Mouse (Mus musculus) urinary bladder, adult 18-20 months (tissue): ENCODE measurements around the gene Aprt.
A peak's percentile ranks its signal among the peaks of the same experiment; 100 is the strongest.

ENCODE experiments used
- DNase-seq, 2 experiments: peaks; one replicate each; pipeline ENCODE4 v3.0.0; 2022; ENCODE audit warnings: low spot score in 2 of 2, mixed read lengths in 2 of 2

Aprt gene

GRCm38 (mm10) chr8:122564363-122565352 is 12.1 kb downstream of the Aprt start:
- no peak for DNase-seq

GRCm38 (mm10) chr8:122561199-122561598 is 15.5 kb downstream of the Aprt start:
- no peak for DNase-seq

DNA sequence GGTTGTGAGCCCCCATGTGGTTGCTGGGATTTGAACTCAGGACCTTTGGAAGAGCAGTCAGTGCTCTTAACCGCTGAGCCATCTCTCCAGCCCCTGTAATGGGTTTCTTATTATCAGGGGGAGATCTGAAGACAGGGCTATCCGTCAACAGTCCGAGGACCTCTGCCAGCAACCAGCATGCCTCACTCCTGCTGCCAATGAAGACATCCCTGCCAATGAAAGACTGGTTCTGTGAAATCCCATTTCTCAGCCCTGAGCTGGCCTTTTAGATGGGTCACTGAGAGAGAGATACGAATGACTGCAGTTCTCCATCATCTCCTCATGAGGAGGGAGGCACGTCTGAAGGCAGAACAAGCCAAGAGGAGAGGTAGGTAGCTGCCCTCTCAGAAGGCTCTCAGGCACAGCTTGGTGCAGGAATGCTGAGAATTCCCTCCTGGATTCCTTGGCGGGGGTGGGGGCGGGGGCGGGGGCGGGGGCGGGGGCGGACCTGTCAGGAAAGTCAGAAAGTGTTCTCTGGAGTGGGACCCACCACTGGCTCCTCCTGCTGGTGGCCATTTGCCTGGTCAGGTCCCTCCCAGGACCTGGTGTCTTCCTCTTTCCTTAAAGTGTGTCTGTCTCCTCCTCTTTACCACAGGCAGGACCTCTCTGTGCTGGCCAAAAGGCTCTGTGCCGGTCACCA is 17.9 kb downstream of the Aprt start:
- DNase-seq, result no peak

DNA sequence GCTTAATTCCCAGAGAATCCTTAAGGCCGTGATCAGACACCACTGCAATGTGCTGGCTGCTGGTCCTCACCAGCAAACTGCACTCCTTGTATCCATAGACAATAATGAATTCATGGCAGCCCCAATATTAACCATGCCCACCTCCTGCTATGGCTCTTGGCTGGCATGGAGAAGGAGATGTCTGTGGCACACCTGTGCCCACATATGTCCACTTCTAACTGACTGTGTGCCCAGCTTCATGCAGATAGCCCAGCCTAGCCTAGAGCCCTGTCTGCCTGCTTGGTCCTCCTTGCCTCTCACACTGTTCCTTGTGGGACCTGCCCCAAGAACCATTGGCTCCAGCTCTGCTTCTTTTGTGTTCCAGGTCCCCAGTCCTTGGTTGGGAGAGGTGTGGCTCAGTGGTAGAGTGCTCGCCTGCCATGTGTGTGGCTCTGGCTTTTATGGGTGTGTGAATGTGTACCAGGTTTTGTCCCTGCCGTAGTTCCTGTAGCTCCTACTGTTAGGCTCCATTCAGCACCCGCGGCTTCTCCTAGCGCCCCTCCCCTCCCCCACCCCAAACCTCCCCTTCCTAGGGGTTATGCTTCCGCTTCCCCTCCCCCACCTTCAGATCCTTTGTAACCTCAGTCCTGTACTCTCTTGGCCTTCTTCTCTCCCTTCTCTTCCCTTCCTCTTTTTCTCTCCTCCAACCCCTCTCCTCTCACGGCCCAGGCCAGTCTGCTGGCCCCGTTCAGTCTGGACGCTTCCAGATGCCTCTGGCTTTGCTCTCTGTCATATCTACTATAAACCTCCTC is 19.3 kb downstream of the Aprt start:
- DNase-seq, result no peak

GRCm38 (mm10) chr8:122556030-122557009 is 20.4 kb downstream of the Aprt start:
- DNase-seq, result no peak

- no peak for DNase-seq
Measured at GRCm38 (mm10) chr8:122554786-122555185, 21.9 kb downstream of the Aprt start.

DNA sequence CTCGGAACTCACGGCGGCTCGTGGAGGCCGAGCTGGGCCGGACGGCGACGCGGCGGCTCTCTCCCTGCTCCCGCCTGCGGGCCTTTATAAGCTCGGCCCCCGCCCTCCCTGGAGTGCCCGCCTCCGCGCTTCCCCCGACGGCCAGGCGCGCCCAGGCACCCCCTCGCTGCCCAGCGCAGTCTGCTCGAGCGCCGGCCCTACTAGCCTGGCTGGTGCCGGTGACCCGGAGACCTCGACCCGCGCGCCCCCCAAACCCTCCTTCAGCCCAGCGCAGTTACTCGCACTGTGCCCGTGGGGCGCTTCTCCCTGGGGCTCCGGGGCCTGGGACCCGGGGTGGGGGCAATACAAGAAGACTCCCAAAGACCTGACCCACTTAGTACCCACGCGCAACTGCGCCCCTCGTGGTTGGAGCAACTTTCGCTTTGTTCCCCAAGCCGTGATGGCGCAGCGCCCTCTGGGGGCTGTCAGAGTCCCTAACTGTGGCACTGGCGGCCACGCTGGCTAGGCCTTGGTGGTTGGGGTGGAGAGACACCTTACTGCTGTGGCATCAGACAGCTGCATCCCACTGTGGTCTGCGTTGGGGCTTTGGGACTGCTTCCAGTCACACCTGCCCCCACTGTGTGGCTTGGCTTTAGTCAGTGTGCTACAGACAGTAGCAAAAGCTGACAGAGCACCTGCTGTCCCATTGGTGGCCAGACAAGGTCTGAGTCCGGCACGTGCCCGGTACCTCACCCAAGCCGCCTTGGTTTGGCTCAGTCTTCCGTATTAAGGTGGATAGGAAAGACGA is 25.3 kb downstream of the Aprt start, which contains the start of gene Piezo1:
TSS of gene Piezo1 (minus strand) at position 65 of the 787 bp plus-strand sequence.
- DNase-seq, result peak; percentile 85 to 99

GRCm38 (mm10) chr8:122550995-122551264 is 25.8 kb downstream of the Aprt start:
- no peak for DNase-seq

- peak in 1 of 2 experiments; percentile 55 for DNase-seq
Measured at GRCm38 (mm10) chr8:122550234-122550994, 26.3 kb downstream of the Aprt start.

DNA sequence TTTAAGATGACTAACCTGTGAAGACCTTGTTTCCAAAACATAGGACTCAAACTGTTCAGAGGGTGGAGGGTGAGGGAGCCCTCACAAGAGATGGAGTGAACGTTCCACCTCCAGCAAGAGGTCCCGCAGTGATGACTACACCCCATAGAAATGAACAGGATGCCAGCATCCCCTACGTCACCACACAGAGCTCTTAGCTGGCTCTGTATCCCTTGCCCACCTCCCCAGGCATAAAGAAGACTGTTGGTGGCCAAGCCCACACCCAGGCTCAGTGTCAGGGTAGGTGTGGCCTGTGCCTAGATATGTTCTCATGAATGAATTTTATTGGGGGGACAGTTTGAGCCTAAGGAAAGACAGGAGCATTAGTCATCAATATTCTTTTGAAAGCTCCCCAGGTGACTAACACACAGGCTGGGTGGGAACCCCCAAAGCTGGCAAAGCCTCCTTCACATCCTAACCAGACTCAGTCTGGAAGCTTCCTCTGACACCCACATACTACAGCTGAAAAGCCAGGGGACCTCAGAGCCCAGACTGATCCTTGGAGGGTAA is 27.7 kb downstream of the Aprt start:
- no peak for DNase-seq

DNA sequence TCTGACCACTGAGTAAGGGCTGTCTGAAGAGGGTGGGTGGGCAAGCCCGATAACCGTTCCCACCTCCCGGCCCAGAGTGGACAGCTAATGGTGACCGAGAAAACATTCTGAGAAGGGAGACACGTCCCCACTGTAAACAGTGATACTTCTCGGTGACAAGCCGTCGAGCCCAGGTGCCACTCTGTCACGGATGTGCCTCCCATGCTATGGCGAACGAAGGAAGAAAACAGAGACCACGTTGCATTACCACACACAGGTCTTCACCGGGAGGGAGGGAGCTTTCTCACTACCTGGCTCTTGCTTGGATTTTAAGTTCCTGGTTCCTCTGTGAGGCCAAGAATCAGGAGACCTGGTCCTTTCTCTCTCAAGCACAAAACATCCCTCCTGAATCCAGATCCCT is 28.4 kb downstream of the Aprt start:
- no peak for DNase-seq

DNA sequence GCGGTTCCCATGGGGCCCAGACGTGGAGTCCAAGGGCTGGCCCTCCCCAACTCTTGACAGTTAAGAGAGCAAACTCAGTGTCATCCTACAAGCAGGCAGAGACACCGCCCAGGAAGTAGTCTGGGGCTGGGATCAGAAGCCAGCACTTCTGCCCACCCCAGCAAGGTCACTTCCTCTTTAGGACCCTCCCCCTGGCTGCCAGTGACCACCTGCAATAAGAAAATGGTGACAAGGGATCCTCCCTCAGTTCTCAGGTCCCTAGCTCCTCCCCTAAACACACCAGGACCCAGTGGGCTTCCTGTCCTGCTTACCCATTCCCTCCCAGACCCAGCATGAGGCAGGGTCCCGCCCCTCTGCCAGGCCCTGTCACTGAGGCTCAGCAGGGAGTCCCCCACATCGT is 28.9 kb downstream of the Aprt start:
- DNase-seq, result no peak

DNA sequence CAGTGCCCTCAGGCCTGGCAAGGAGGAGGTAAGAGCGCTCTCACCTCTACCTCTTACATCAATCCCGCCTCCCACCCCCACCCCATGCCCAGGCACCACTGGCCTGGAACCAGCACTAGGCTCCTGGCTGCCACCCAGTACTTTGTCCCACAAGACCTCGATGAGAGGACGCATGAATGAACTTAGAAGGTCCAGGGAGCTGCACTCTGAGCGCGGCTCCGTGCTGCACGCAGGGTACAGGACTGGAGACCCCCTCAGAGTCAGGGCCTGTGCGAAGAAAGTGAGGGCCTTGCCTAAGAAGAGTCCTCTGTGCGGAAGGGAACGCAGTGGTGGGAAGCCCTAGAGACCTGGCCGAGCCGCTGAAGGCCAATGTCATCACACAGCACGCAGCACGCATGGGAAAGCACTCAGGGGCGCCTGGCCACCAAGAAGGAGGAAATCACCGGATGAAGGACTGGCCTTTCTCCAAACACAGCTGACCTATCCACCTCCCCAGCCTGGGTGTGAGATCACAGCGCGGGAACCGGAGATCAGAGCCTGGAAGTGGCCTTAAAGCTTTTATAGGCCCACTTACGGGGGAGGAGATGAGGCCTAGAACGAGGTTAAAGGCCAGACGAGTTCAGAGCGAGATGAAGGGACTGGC is 29.8 kb downstream of the Aprt start:
- DNase-seq, result no peak

- DNase-seq, result no peak
Measured at GRCm38 (mm10) chr8:122546066-122546755, 30.5 kb downstream of the Aprt start.

- DNase-seq, result no peak
Measured at GRCm38 (mm10) chr8:122544138-122544537, 32.6 kb downstream of the Aprt start.

DNA sequence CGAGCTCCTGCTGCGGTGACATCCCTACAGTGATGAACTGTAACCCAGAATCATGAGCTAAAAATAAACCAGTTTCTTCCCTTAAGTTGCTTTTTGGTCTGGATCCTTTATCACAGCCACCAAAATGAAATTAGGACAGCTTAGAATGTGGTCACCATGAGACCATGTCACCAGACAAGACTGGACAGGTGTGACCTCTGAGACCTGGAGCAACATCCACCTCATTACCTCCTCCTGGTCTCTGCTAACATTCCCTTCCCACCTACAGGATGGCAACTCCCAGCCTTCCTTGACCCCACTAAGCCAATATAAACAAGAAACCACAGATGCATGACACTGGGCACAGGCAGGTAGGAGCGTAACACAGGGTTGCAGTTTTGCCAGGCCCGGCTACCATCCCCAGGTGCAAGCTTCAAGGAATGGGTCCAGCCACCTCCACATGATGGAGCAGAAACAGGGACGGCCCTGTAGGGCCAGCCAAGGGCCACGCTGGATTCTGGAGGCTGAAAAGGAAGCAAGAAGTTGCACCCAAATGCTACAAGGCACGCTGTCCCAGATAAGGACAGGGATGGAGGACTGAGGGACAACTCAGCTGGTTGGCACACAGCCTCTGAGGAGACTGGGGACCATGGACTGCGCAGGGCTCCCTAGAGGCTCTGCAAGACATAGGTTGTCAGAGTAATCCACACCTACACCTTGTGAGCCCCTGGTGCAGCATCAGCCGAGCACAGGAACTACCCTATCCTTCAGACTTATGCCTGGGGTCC is 38.2 kb downstream of the Aprt start:
- no peak for DNase-seq

DNA sequence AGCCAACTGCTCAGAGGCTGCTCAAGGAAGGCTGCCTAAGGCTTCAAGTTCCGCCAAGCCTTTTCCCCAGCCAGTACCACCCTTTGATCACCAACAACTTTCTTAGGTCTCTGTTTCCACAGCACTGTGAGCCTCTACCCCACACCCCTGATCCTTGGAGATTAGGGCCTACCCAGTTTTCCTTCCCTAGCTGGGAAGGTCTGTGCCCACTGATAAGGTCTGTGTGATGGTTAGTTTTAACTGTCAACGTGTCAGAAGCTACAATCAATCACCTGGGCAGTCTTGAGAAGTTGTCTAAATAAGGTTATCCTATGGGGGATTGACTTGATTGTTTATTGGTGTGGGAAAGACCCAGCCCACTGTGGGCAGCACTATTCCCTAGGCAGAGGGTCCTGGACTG is 38.9 kb downstream of the Aprt start:
- no peak for DNase-seq
